Mouse (Mus musculus): ENCODE data around the gene Pigx. TPM values are rescaled to one million over a fixed set of nuclear protein-coding genes. Genes with fewer than 3 reads are reported as not detected.
A peak's percentile ranks its signal among the peaks of the same experiment; 100 is the strongest.
"Not testable (repeated sequence)": the region's sequence is repeated elsewhere in the genome, so short reads cannot be mapped to it uniquely, and the experiment has no call there.

Gene Pigx
- polyA plus RNA-seq, 1 experiment, result 30.3 TPM

GRCm38 (mm10) chr16:32087629-32088443, 11.7 kb downstream of the Pigx start:
- Histone ChIP-seq H3K4me3 (replicated peaks; ENCODE audit: insufficient read depth, low read depth, low read length) (no peak overlapping the region), H3K4me1 (ENCODE audit: control insufficient read depth, insufficient read depth, low read length) (no peaks in the 10 kb centered on the region), H3K27me3 (ENCODE audit: control insufficient read depth, insufficient read depth, low read length) (no peaks in the 10 kb centered on the region), H3K27ac (ENCODE audit: insufficient read depth, low read length) (no peak overlapping the region)
- 88% methylated on average over 17 of the region's 17 CpGs for WGBS
- TF ChIP-seq POLR2A (IDR thresholded peaks at IDR 0.05; ENCODE audit: borderline replicate concordance, insufficient read depth, low read length) (no peak), CTCF (IDR thresholded peaks at IDR 0.05; ENCODE audit: borderline replicate concordance, insufficient read depth, low read depth, low read length) (no peak)
- DNase-seq, result no peak

- Histone ChIP-seq H3K27ac (ENCODE audit: insufficient read depth, low read length) (peak within 1 kb of the TSS; percentile 93), H3K4me3 (replicated peaks; ENCODE audit: insufficient read depth, low read depth, low read length) (peak within 1 kb of the TSS; percentile 92), H3K27me3 (ENCODE audit: control insufficient read depth, insufficient read depth, low read length) (no peaks in the 10 kb centered on the region), H3K4me1 (ENCODE audit: control insufficient read depth, insufficient read depth, low read length) (peaks cover 3% of the 10 kb centered on the region; the same call in 1 of the 2 replicates)
- peak; percentile 87 for DNase-seq
- under 1% methylated on average over 38 of the region's 60 CpGs for WGBS
- TF ChIP-seq CTCF (IDR thresholded peaks at IDR 0.05; ENCODE audit: borderline replicate concordance, insufficient read depth, low read depth, low read length) (no peak), POLR2A (IDR thresholded peaks at IDR 0.05; ENCODE audit: borderline replicate concordance, insufficient read depth, low read length) (peak; percentile 69; the same call in 1 of the 2 replicates)
These were observed 20.5 kb downstream of the Pigx start, which contains the start of gene Pak2 for GRCm38 (mm10) chr16:32078991-32079511. TSS of gene Pak2 (minus strand) at chr16:32079342.

DNA sequence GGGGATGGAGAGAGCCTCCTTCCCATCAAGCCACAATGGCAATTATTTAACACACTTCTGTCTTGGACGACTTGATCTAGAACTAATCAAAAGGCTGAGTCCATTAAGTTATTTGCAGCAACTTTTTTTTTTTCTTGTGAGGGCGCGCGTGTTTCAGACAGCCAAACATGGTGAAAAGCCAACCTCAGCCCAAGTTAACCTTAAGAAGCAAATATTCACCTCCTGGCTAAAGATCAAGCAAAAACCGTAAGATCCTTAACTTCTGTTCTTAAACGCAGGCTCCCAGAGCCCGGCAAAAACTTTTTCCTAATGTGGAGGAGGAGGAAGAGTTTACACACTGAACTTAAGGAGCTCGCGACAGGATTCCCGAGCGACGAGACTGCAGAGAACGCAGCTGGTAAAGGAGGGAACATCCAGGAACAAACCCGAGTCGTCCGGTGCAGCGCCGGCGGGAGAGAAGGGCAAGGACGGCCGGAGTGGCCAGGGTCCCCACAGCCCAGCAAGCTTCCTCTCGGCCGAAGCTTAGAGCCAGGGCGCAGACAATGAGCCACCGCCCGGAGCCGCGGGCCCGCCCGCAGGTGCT, 21.0 kb downstream of the Pigx start:
- DNase-seq, result no peak

DNA sequence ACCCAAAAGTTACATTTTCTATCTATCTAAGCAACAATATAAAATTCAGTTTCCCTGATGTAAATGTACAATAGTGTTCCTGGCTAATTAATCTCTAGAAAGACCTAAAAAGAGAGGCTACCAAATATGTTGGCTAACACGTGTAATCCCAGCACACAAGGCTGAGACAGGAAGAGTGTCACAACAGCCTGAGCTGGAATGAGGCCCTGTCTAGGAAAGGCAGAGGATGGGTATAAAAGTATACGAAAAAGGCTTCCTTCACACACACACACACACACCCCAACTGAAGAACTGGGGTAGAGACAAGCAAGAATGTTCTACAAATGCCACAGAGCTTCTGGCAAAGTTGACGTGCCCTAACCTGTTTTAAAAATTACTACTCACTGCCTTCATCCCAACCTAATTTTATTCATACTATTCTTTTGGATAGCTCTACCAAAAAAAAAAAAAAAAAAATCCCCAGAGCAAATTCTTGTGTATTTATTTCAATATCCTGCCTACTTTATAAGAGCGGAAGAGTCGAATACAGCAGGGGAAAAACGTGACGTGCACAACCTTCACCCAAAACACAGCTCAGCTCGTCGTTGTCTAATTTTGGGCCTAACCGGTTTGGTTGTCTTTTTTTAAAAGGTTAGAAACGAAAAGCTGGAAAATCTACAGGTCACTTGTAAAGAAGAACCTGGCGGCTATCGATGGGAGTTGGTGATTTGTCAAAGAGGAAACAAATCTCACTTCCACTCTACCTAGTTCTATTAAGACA, 21.7 kb downstream of the Pigx start:
- 8% methylated on average over 13 of the region's 13 CpGs for WGBS
- no peak for DNase-seq
- TF ChIP-seq CTCF (IDR thresholded peaks at IDR 0.05; ENCODE audit: borderline replicate concordance, insufficient read depth, low read depth, low read length) (no peak), POLR2A (IDR thresholded peaks at IDR 0.05; ENCODE audit: borderline replicate concordance, insufficient read depth, low read length) (no peak)
- no peaks in the 10 kb centered on the region for H3K27me3 ChIP-seq (ENCODE audit: control insufficient read depth, insufficient read depth, low read length)
- peak overlapping the region; percentile 92 for H3K4me3 ChIP-seq (replicated peaks; ENCODE audit: insufficient read depth, low read depth, low read length)
- H3K27ac ChIP-seq (ENCODE audit: insufficient read depth, low read length), result no peak overlapping the region
- H3K4me1 ChIP-seq (ENCODE audit: control insufficient read depth, insufficient read depth, low read length), result peaks cover 3% of the 10 kb centered on the region; the same call in 1 of the 2 replicates

More for the DNA sequence above, 21.0 kb downstream of the Pigx start:
- peaks cover 3% of the 10 kb centered on the region; the same call in 1 of the 2 replicates for H3K4me1 ChIP-seq (ENCODE audit: control insufficient read depth, insufficient read depth, low read length)
- H3K27me3 ChIP-seq (ENCODE audit: control insufficient read depth, insufficient read depth, low read length), result no peaks in the 10 kb centered on the region
- WGBS, result under 1% methylated on average over 29 of the region's 30 CpGs
- peak overlapping the region; percentile 93 for H3K27ac ChIP-seq (ENCODE audit: insufficient read depth, low read length)
- H3K4me3 ChIP-seq (replicated peaks; ENCODE audit: insufficient read depth, low read depth, low read length), result peak overlapping the region; percentile 92
- TF ChIP-seq POLR2A (IDR thresholded peaks at IDR 0.05; ENCODE audit: borderline replicate concordance, insufficient read depth, low read length) (no peak), CTCF (IDR thresholded peaks at IDR 0.05; ENCODE audit: borderline replicate concordance, insufficient read depth, low read depth, low read length) (no peak)

- H3K27ac ChIP-seq (ENCODE audit: insufficient read depth, low read length), result no peak overlapping the region
- peaks cover 3% of the 10 kb centered on the region; the same call in 1 of the 2 replicates for H3K4me1 ChIP-seq (ENCODE audit: control insufficient read depth, insufficient read depth, low read length)
- H3K27me3 ChIP-seq (ENCODE audit: control insufficient read depth, insufficient read depth, low read length), result no peaks in the 10 kb centered on the region
- no peak for TF ChIP-seq CTCF (IDR thresholded peaks at IDR 0.05; ENCODE audit: borderline replicate concordance, insufficient read depth, low read depth, low read length)
- TF ChIP-seq POLR2A (IDR thresholded peaks at IDR 0.05; ENCODE audit: borderline replicate concordance, insufficient read depth, low read length), result no peak
- 27% methylated on average over 3 of the region's 3 CpGs for WGBS
- no peak overlapping the region for H3K4me3 ChIP-seq (replicated peaks; ENCODE audit: insufficient read depth, low read depth, low read length)
- peak in 1 of 2 experiments; percentile 33 for DNase-seq
These were observed 23.1 kb downstream of the Pigx start for GRCm38 (mm10) chr16:32076406-32076805.

- DNase-seq, result no peak
- TF ChIP-seq POLR2A (IDR thresholded peaks at IDR 0.05; ENCODE audit: borderline replicate concordance, insufficient read depth, low read length) (no peak), CTCF (IDR thresholded peaks at IDR 0.05; ENCODE audit: borderline replicate concordance, insufficient read depth, low read depth, low read length) (no peak)
- Histone ChIP-seq H3K27ac (ENCODE audit: insufficient read depth, low read length) (no peak overlapping the region), H3K4me1 (ENCODE audit: control insufficient read depth, insufficient read depth, low read length) (peaks cover 3% of the 10 kb centered on the region; the same call in 1 of the 2 replicates), H3K27me3 (ENCODE audit: control insufficient read depth, insufficient read depth, low read length) (no peaks in the 10 kb centered on the region), H3K4me3 (replicated peaks; ENCODE audit: insufficient read depth, low read depth, low read length) (no peak overlapping the region)
- WGBS, result 56% methylated on average over 1 of the region's 1 CpGs
These were observed 23.8 kb downstream of the Pigx start for GRCm38 (mm10) chr16:32075762-32076161.

GRCm38 (mm10) chr16:32070070-32070469, 29.5 kb downstream of the Pigx start:
- WGBS, result 83% methylated on average over 4 of the region's 4 CpGs
- H3K4me3 ChIP-seq (replicated peaks; ENCODE audit: insufficient read depth, low read depth, low read length); H3K27me3 ChIP-seq (ENCODE audit: control insufficient read depth, insufficient read depth, low read length); DNase-seq; H3K4me1 ChIP-seq (ENCODE audit: control insufficient read depth, insufficient read depth, low read length); H3K27ac ChIP-seq (ENCODE audit: insufficient read depth, low read length): not testable (repeated sequence)

Data from cerebellum, adult 2 months (tissue).